Mouse (Mus musculus) forebrain, embryonic 11.5 days (tissue): ENCODE measurements around the gene Shank3. TPM values are rescaled to one million over a fixed set of nuclear protein-coding genes. Genes with fewer than 3 reads are reported as not detected.

ENCODE experiments used
- ATAC-seq: fragments of 200-750 bp; cut with Nextera tagmentation; replicated peaks from 2 replicates; pipeline ENCODE4 v1.8.0; 2017; ENCODE audit warnings: moderate TSS enrichment; ENCODE audit not compliant: low FRiP score
- DNase-seq: peaks from one replicate; pipeline ENCODE4 v3.0.0-alpha.2; 2017; ENCODE audit warnings: low spot score
- H3K27ac ChIP-seq: fragments of 300-500 bp; sonication (generic); 2 replicates; pipeline ENCODE4 v1.5.1; 2014; ENCODE audit warnings: low read depth, low read length
- H3K27me3 ChIP-seq: fragments of 300-500 bp; sonication (generic); 2 replicates; pipeline ENCODE4 v1.6.1; 2014; ENCODE audit warnings: mild to moderate bottlenecking, low read length, mixed read lengths; ENCODE audit not compliant: control insufficient read depth, insufficient read depth
- H3K36me3 ChIP-seq: fragments of 300-500 bp; sonication (generic); 2 replicates; pipeline ENCODE4 v1.6.1; 2014; ENCODE audit warnings: mild to moderate bottlenecking, low read length, moderate library complexity, mixed read lengths; ENCODE audit not compliant: control insufficient read depth, insufficient read depth
- H3K4me1 ChIP-seq: fragments of 300-500 bp; sonication (generic); replicated peaks from 2 replicates; pipeline ENCODE4 v1.6.1; 2014; ENCODE audit warnings: low read length, mixed read lengths; ENCODE audit not compliant: control insufficient read depth, insufficient read depth
- H3K4me2 ChIP-seq: fragments of 300-500 bp; sonication (generic); 2 replicates; pipeline ENCODE4 v1.6.1; 2014; ENCODE audit warnings: low read depth, mild to moderate bottlenecking, low read length, moderate library complexity, mixed read lengths; ENCODE audit not compliant: severe bottlenecking
- H3K4me3 ChIP-seq: fragments of 300-500 bp; sonication (generic); 2 replicates; pipeline ENCODE4 v1.5.1; 2014; ENCODE audit warnings: low read depth, low read length
- H3K9ac ChIP-seq: fragments of 300-500 bp; sonication (generic); 2 replicates; pipeline ENCODE4 v1.6.1; 2014; ENCODE audit warnings: low read length
- H3K9me3 ChIP-seq: fragments of 300-500 bp; sonication (generic); 2 replicates; pipeline ENCODE4 v1.6.1; 2016; ENCODE audit warnings: low read length, mixed read lengths; ENCODE audit not compliant: control insufficient read depth
- WGBS: fragments of 180-500 bp; shearing (Covaris S2); extraction: QIAGEN DNeasy Blood & Tissue Kit; methylation state at CpG from one replicate; pipeline ENCODE4 v1.1.7; 2014; 5-methylcytosine and 5-hydroxymethylcytosine counted together
- polyA plus RNA-seq: library from polyadenylated mRNA; unstranded; fragments of >200 nt; fragmentation: Nextera tagmentation; extraction: Ambion mirVana; gene quantifications from 2 replicates; pipeline ENCODE4 v1.2.1, GENCODE M21; 2014

The Shank3 gene
- polyA plus RNA-seq, 1 experiment from 2014 or later: 4.9 TPM

- WGBS: 34% methylated on average over 10 of the region's 10 CpGs
- H3K36me3 ChIP-seq: no peaks in the 10 kb centered on the region
- peaks cover 2% of the 10 kb centered on the region; the same call in 1 of the 2 replicates for H3K4me1 ChIP-seq
- no peak for ATAC-seq
- H3K4me3 ChIP-seq: no peak overlapping the region
- no peaks in the 10 kb centered on the region for H3K9me3 ChIP-seq
- H3K4me2 ChIP-seq: no peak overlapping the region
- no peak overlapping the region for H3K27ac ChIP-seq
- H3K9ac ChIP-seq: no peak overlapping the region
- peak; percentile 51 for DNase-seq
- H3K27me3 ChIP-seq: peaks cover 29% of the 10 kb centered on the region
Observed at GRCm38 (mm10) chr15:89559202-89559731, 59.8 kb downstream of the Shank3 start.

GRCm38 (mm10) chr15:89568114-89568513, 68.7 kb downstream of the Shank3 start, which contains the start of gene Acr:
Gene Acr (plus strand): TSS chr15:89568326.
- WGBS: 88% methylated on average over 6 of the region's 6 CpGs
- Histone ChIP-seq H3K4me3 (no peak within 1 kb of the TSS), H3K4me1 (no peaks in the 10 kb centered on the region), H3K4me2 (no peak within 1 kb of the TSS), H3K9ac (no peak within 1 kb of the TSS), H3K27me3 (no peaks in the 10 kb centered on the region), H3K9me3 (no peaks in the 10 kb centered on the region), H3K36me3 (no peaks in the 10 kb centered on the region), H3K27ac (no peak within 1 kb of the TSS)
- DNase-seq (no peak), ATAC-seq (no peak)

- Histone ChIP-seq H3K4me2 (no peak overlapping the region), H3K36me3 (no peaks in the 10 kb centered on the region), H3K9me3 (no peaks in the 10 kb centered on the region), H3K27me3 (no peaks in the 10 kb centered on the region), H3K4me3 (no peak overlapping the region), H3K4me1 (no peaks in the 10 kb centered on the region), H3K9ac (no peak overlapping the region), H3K27ac (no peak overlapping the region)
- 75% methylated on average over 8 of the region's 8 CpGs for WGBS
- no peak for ATAC-seq
- no peak for DNase-seq
Observed at GRCm38 (mm10) chr15:89572147-89572546, 72.7 kb downstream of the Shank3 start.

GRCm38 (mm10) chr15:89582494-89582893, 83.1 kb downstream of the Shank3 start:
- Histone ChIP-seq H3K4me3 (no peak overlapping the region), H3K27ac (no peak overlapping the region), H3K9ac (no peak overlapping the region), H3K27me3 (no peaks in the 10 kb centered on the region), H3K4me2 (no peak overlapping the region), H3K4me1 (no peaks in the 10 kb centered on the region), H3K9me3 (no peaks in the 10 kb centered on the region), H3K36me3 (no peaks in the 10 kb centered on the region; the same call in 1 of the 2 replicates)
- ATAC-seq: no peak
- DNase-seq: no peak
- 90% methylated on average over 7 of the region's 7 CpGs for WGBS

DNA sequence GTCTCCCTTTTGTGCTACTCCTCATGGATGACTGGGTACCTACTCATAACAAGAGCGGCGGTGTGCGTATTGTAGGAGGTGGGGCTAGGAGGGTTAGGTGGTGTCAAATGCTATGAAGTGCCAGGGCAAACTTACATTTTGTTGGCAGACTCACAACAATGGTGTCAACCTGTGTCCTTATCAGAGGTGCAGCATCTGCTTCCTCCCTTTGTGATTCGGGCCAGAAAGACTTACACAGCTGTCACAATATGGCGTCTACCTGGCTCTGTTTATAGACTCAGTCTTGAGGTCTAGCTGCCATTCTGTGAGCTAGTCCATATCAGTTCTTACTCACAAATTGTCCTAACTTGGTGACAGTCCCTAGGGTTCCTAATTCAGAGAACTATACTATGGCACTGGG, 85.7 kb downstream of the Shank3 start:
- 88% methylated on average over 5 of the region's 5 CpGs for WGBS
- DNase-seq: no peak

DNA sequence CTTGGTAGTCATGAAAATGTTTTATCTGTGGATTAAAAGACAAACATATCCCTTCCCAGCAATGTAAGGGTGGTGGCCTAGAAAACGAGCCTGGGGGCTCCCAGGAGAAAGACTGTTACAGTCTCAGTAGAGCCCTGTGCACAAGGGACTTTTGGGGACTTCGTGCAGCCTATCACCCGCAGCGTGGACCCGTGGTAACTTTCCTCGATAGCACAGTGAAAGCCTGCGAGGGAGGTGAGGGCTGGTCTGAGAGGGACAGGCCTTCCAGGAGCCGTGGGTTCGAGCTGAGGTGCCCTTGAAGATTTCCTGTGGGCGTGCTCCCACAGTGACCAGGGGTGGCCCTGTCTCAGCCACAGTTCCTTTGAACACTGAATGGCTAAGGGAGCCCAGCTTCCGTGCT, 86.2 kb downstream of the Shank3 start:
- H3K36me3 ChIP-seq: no peaks in the 10 kb centered on the region; the same call in 1 of the 2 replicates
- no peaks in the 10 kb centered on the region for H3K27me3 ChIP-seq
- no peak overlapping the region for H3K27ac ChIP-seq
- no peak overlapping the region for H3K4me2 ChIP-seq
- H3K9ac ChIP-seq: no peak overlapping the region
- ATAC-seq: no peak
- no peaks in the 10 kb centered on the region for H3K9me3 ChIP-seq
- no peak overlapping the region for H3K4me3 ChIP-seq
- WGBS: 90% methylated on average over 11 of the region's 11 CpGs
- DNase-seq: no peak
- H3K4me1 ChIP-seq: no peaks in the 10 kb centered on the region

More for the DNA sequence above, 85.7 kb downstream of the Shank3 start:
- H3K36me3 ChIP-seq: no peaks in the 10 kb centered on the region; the same call in 1 of the 2 replicates
- no peaks in the 10 kb centered on the region for H3K4me1 ChIP-seq
- H3K4me3 ChIP-seq: no peak overlapping the region
- no peak overlapping the region for H3K9ac ChIP-seq
- no peaks in the 10 kb centered on the region for H3K27me3 ChIP-seq
- H3K4me2 ChIP-seq: no peak overlapping the region
- no peaks in the 10 kb centered on the region for H3K9me3 ChIP-seq
- no peak for ATAC-seq
- no peak overlapping the region for H3K27ac ChIP-seq

DNA sequence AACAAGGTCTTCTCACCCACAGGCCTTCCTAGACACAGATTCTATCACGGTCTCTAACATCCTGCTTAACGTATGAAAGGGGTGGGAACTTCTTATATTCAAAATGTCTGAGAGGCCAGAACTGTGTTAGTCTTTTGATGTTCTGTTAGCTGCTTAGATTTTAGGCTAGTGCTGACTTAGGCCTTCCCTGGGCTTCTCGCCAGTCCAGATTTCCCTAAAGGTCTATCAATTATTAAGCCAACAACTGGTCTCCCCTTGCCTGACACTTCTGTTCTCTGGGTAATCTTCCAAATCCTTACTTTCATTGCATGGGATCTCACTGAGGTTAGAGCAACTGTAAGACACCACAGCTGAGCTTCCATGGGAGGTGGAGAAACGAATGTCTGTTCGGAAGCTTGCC, 89.7 kb downstream of the Shank3 start:
- H3K27ac ChIP-seq: no peak overlapping the region
- H3K4me2 ChIP-seq: no peak overlapping the region
- no peak for ATAC-seq
- no peaks in the 10 kb centered on the region for H3K4me1 ChIP-seq
- H3K9me3 ChIP-seq: no peaks in the 10 kb centered on the region
- H3K27me3 ChIP-seq: no peaks in the 10 kb centered on the region
- H3K36me3 ChIP-seq: no peaks in the 10 kb centered on the region
- H3K4me3 ChIP-seq: no peak overlapping the region
- DNase-seq: no peak
- no peak overlapping the region for H3K9ac ChIP-seq
- 89% methylated on average over 5 of the region's 5 CpGs for WGBS

GRCm38 (mm10) chr15:89591317-89591716, 91.9 kb downstream of the Shank3 start:
- ATAC-seq (no peak; the same call in 1 of the 2 replicates), DNase-seq (no peak)
- Histone ChIP-seq H3K4me1 (no peaks in the 10 kb centered on the region), H3K4me2 (peak overlapping the region; percentile 70), H3K27me3 (no peaks in the 10 kb centered on the region), H3K4me3 (peak overlapping the region; percentile 76), H3K27ac (peak overlapping the region; percentile 62; the same call in 1 of the 2 replicates), H3K36me3 (no peaks in the 10 kb centered on the region), H3K9ac (peak overlapping the region; percentile 71), H3K9me3 (no peaks in the 10 kb centered on the region)
- 3% methylated on average over 30 of the region's 30 CpGs for WGBS
